Mouse (Mus musculus): ENCODE measurements around the gene Plekhg2.

DNA sequence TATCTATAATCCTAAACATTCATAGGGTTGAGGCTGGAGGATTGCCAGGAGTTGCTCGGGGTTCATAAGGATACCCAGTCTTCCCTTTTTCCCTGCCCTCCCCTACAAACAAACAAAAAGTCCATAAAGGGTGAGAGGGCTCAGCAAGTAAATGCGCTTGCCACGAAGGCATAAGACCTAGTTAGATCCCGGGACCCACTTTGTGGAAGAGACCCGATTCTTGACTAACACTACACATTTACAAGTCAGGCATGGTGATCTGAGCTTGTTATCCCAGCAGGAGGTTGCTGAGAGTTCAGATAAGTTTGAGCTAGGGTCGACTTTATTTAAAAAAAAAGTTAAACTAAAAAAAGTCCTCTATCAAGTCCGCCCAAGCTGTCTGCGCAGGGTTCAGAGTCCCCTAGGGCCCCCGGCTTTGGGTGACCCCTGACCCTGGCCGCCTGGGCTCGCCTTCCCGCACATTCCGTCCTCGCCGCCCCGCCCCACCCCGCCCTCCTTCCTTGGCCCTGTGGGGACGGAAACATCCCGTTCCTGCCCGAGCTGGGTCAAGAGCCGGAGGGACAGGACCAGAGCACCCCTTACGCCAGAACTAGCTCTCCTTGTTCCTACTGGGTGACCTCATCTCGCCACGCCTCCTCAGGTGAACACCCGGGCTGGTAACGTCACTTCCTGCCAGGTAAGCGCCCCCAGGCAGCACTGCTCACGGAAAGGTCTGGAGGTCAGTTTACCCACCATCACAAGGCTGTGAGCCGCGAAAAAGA, 3.8 kb upstream of the Plekhg2 start:
- TF ChIP-seq POLR2A (IDR thresholded peaks at IDR 0.05; ENCODE audit: borderline replicate concordance, insufficient read depth, low read length) (no peak), CTCF (IDR thresholded peaks at IDR 0.05; ENCODE audit: borderline replicate concordance, insufficient read depth, low read depth, low read length) (no peak)

All from cerebellum, adult 2 months (tissue).